Mouse (Mus musculus) hindbrain, embryonic 11.5 days (tissue): ENCODE results near the gene Kank1. TPM values are rescaled to one million over a fixed set of nuclear protein-coding genes. Genes with fewer than 3 reads are reported as not detected.

ENCODE experiments used
- ATAC-seq: fragments of 200-750 bp; cut with Nextera tagmentation; 2 replicates; pipeline ENCODE4 v1.8.0; 2017; ENCODE audit warnings: mild to moderate bottlenecking, moderate TSS enrichment, moderate library complexity; ENCODE audit not compliant: low FRiP score
- DNase-seq: peaks from one replicate; pipeline ENCODE4 v3.0.0-alpha.2; 2015; ENCODE audit warnings: low spot score
- H3K27ac ChIP-seq: fragments of 300-500 bp; sonication (generic); 2 replicates; pipeline ENCODE4 v1.5.1; 2014; ENCODE audit warnings: mild to moderate bottlenecking, low read depth, low read length
- H3K27me3 ChIP-seq: fragments of 300-500 bp; sonication (generic); 2 replicates; pipeline ENCODE4 v1.6.1; 2014; ENCODE audit warnings: mild to moderate bottlenecking, low read length, moderate library complexity, mixed read lengths; ENCODE audit not compliant: control insufficient read depth, insufficient read depth
- H3K36me3 ChIP-seq: fragments of 300-500 bp; sonication (generic); 2 replicates; pipeline ENCODE4 v1.6.1; 2014; ENCODE audit warnings: mild to moderate bottlenecking, low read length, moderate library complexity, mixed read lengths; ENCODE audit not compliant: control insufficient read depth, insufficient read depth
- H3K4me1 ChIP-seq: fragments of 300-500 bp; sonication (generic); replicated peaks from 2 replicates; pipeline ENCODE4 v1.6.1; 2014; ENCODE audit warnings: low read length, mixed read lengths; ENCODE audit not compliant: control insufficient read depth, insufficient read depth
- H3K4me2 ChIP-seq: fragments of 300-500 bp; sonication (generic); replicated peaks from 2 replicates; pipeline ENCODE4 v1.6.1; 2014; ENCODE audit warnings: mild to moderate bottlenecking, low read depth, low read length
- H3K4me3 ChIP-seq: fragments of 300-500 bp; sonication (generic); 2 replicates; pipeline ENCODE4 v1.5.1; 2014; ENCODE audit warnings: low read depth, low read length
- H3K9ac ChIP-seq: fragments of 300-500 bp; sonication (generic); 2 replicates; pipeline ENCODE4 v1.6.1; 2014; ENCODE audit warnings: low read depth, low read length
- H3K9me3 ChIP-seq: fragments of 300-500 bp; sonication (generic); 2 replicates; pipeline ENCODE4 v1.6.1; 2016; ENCODE audit warnings: low read length; ENCODE audit not compliant: control insufficient read depth
- WGBS: fragments of 180-500 bp; shearing (Covaris S2); extraction: QIAGEN DNeasy Blood & Tissue Kit; methylation state at CpG from one replicate; pipeline ENCODE4 v1.1.7; 2014; 5-methylcytosine and 5-hydroxymethylcytosine counted together
- polyA plus RNA-seq: library from polyadenylated mRNA; unstranded; fragments of >200 nt; fragmentation: Nextera tagmentation; extraction: Ambion mirVana; gene quantifications from 2 replicates; pipeline ENCODE4 v1.2.1, GENCODE M21; 2014

The Kank1 gene
- polyA plus RNA-seq, 1 experiment from 2014 or later = 12.0 TPM

GRCm38 (mm10) chr19:25268532-25268931, 31.8 kb downstream of the Kank1 start:
- Histone ChIP-seq H3K9ac (no peak overlapping the region), H3K27ac (no peak overlapping the region), H3K4me1 (no peaks in the 10 kb centered on the region), H3K9me3 (no peaks in the 10 kb centered on the region), H3K36me3 (no peaks in the 10 kb centered on the region), H3K4me3 (no peak overlapping the region), H3K4me2 (no peak overlapping the region), H3K27me3 (no peaks in the 10 kb centered on the region)
- ATAC-seq (no peak), DNase-seq (no peak)
- WGBS = 90% methylated on average over 6 of the region's 6 CpGs

- no peak for ATAC-seq
Measured at GRCm38 (mm10) chr19:25271591-25271990, 34.8 kb downstream of the Kank1 start.

GRCm38 (mm10) chr19:25273179-25273578, 36.4 kb downstream of the Kank1 start:
- no peak for ATAC-seq
- Histone ChIP-seq H3K9me3 (no peaks in the 10 kb centered on the region), H3K4me2 (no peak overlapping the region), H3K4me3 (no peak overlapping the region), H3K27me3 (no peaks in the 10 kb centered on the region), H3K27ac (no peak overlapping the region), H3K9ac (no peak overlapping the region), H3K36me3 (no peaks in the 10 kb centered on the region), H3K4me1 (no peaks in the 10 kb centered on the region)
- no peak for DNase-seq

More at GRCm38 (mm10) chr19:25271591-25271990, 34.8 kb downstream of the Kank1 start:
- no peak for DNase-seq
- Histone ChIP-seq H3K4me3 (no peak overlapping the region), H3K27me3 (no peaks in the 10 kb centered on the region), H3K4me2 (no peak overlapping the region), H3K9me3 (no peaks in the 10 kb centered on the region), H3K4me1 (no peaks in the 10 kb centered on the region), H3K27ac (no peak overlapping the region), H3K9ac (no peak overlapping the region), H3K36me3 (no peaks in the 10 kb centered on the region)
- WGBS = 59% methylated on average over 9 of the region's 9 CpGs

GRCm38 (mm10) chr19:25276600-25277395, 40.0 kb downstream of the Kank1 start:
- H3K4me2 ChIP-seq = no peak overlapping the region

GRCm38 (mm10) chr19:25277761-25278160, 41.0 kb downstream of the Kank1 start:
- no peaks in the 10 kb centered on the region for H3K9me3 ChIP-seq
- H3K4me3 ChIP-seq = no peak overlapping the region
- no peak overlapping the region for H3K9ac ChIP-seq
- DNase-seq (no peak), ATAC-seq (no peak)
- 47% methylated on average over 5 of the region's 5 CpGs for WGBS
- no peaks in the 10 kb centered on the region for H3K36me3 ChIP-seq
- no peak overlapping the region for H3K4me2 ChIP-seq
- no peaks in the 10 kb centered on the region for H3K4me1 ChIP-seq
- no peak overlapping the region for H3K27ac ChIP-seq
- H3K27me3 ChIP-seq = no peaks in the 10 kb centered on the region

More at GRCm38 (mm10) chr19:25276600-25277395, 40.0 kb downstream of the Kank1 start:
- no peaks in the 10 kb centered on the region for H3K9me3 ChIP-seq
- no peaks in the 10 kb centered on the region for H3K27me3 ChIP-seq
- ATAC-seq (no peak), DNase-seq (no peak)
- H3K9ac ChIP-seq = no peak overlapping the region
- 86% methylated on average over 15 of the region's 15 CpGs for WGBS
- no peaks in the 10 kb centered on the region for H3K36me3 ChIP-seq
- no peaks in the 10 kb centered on the region for H3K4me1 ChIP-seq
- H3K4me3 ChIP-seq = no peak overlapping the region
- H3K27ac ChIP-seq = no peak overlapping the region

- Histone ChIP-seq H3K9me3 (no peaks in the 10 kb centered on the region), H3K4me3 (no peak overlapping the region), H3K4me2 (no peak overlapping the region), H3K27ac (no peak overlapping the region), H3K27me3 (no peaks in the 10 kb centered on the region), H3K4me1 (no peaks in the 10 kb centered on the region), H3K9ac (no peak overlapping the region), H3K36me3 (no peaks in the 10 kb centered on the region)
- no peak for DNase-seq
- ATAC-seq = no peak
- 89% methylated on average over 5 of the region's 5 CpGs for WGBS
Measured at GRCm38 (mm10) chr19:25279603-25280002, 42.8 kb downstream of the Kank1 start.

GRCm38 (mm10) chr19:25283665-25284064, 46.9 kb downstream of the Kank1 start:
- H3K4me3 ChIP-seq = no peak overlapping the region
- H3K27ac ChIP-seq = no peak overlapping the region
- no peaks in the 10 kb centered on the region for H3K36me3 ChIP-seq
- H3K9ac ChIP-seq = no peak overlapping the region
- H3K27me3 ChIP-seq = no peaks in the 10 kb centered on the region
- H3K4me2 ChIP-seq = no peak overlapping the region
- DNase-seq = no peak
- WGBS = 89% methylated on average over 2 of the region's 2 CpGs
- ATAC-seq = no peak
- no peaks in the 10 kb centered on the region for H3K9me3 ChIP-seq
- no peaks in the 10 kb centered on the region for H3K4me1 ChIP-seq

GRCm38 (mm10) chr19:25285756-25286538, 49.2 kb downstream of the Kank1 start:
- WGBS = 58% methylated on average over 5 of the region's 5 CpGs
- Histone ChIP-seq H3K4me2 (no peak overlapping the region), H3K4me1 (no peaks in the 10 kb centered on the region), H3K27ac (no peak overlapping the region), H3K9me3 (no peaks in the 10 kb centered on the region), H3K36me3 (no peaks in the 10 kb centered on the region), H3K9ac (no peak overlapping the region), H3K27me3 (no peaks in the 10 kb centered on the region), H3K4me3 (no peak overlapping the region)
- ATAC-seq (no peak), DNase-seq (no peak)
